Mouse (Mus musculus): ENCODE measurements at regions not wholly inside any gene's neighbourhood (a gene's known extent, or its start where the extent isn't known, plus 50 kb on each side); places are given as distances from the start of the nearest gene placed in this dataset.
"Not testable (repeated sequence)": the region's sequence is repeated elsewhere in the genome, so short reads cannot be mapped to it uniquely, and the experiment has no call there.

- DNase-seq (ENCODE audit: low spot score in 2 of 2) = no peak
These were observed 236.0 kb upstream of the Rorb start for GRCm38 (mm10) chr19:19347017-19347416.

GRCm38 (mm10) chr19:19344426-19344811, 233.4 kb upstream of the Rorb start:
- DNase-seq (ENCODE audit: low spot score in 2 of 2) = no peak

GRCm38 (mm10) chr19:19343702-19344425, 232.9 kb upstream of the Rorb start:
- peak in 1 of 2 experiments; percentile 31 for DNase-seq (ENCODE audit: low spot score in 2 of 2)

GRCm38 (mm10) chr19:19307142-19307541, 196.1 kb upstream of the Rorb start:
- DNase-seq (ENCODE audit: low spot score in 2 of 2) = not testable (repeated sequence)

- peak; percentile 5 to 6 for DNase-seq (ENCODE audit: low spot score in 2 of 2)
These were observed 195.6 kb upstream of the Rorb start for GRCm38 (mm10) chr19:19306476-19307131.

- DNase-seq (ENCODE audit: low spot score in 2 of 2) = not testable (repeated sequence)
These were observed 174.9 kb upstream of the Rorb start for GRCm38 (mm10) chr19:19285864-19286263.

- no peak for DNase-seq (ENCODE audit: low spot score in 2 of 2)
These were observed 136.0 kb upstream of the Rorb start for GRCm38 (mm10) chr19:19246837-19247560.

- DNase-seq (ENCODE audit: low spot score in 2 of 2) = no peak
These were observed 118.5 kb upstream of the Rorb start for GRCm38 (mm10) chr19:19229305-19229994.

GRCm38 (mm10) chr19:19220826-19221225, 109.8 kb upstream of the Rorb start:
- DNase-seq (ENCODE audit: low spot score in 2 of 2) = no peak

GRCm38 (mm10) chr19:19219352-19219751, 108.4 kb upstream of the Rorb start:
- no peak for DNase-seq (ENCODE audit: low spot score in 2 of 2)

GRCm38 (mm10) chr19:19218700-19219099, 107.7 kb upstream of the Rorb start:
- DNase-seq (ENCODE audit: low spot score in 2 of 2) = no peak

GRCm38 (mm10) chr19:19199534-19199933, 88.5 kb upstream of the Rorb start:
- DNase-seq (ENCODE audit: low spot score in 2 of 2) = no peak

GRCm38 (mm10) chr19:19198780-19199179, 87.8 kb upstream of the Rorb start:
- no peak for DNase-seq (ENCODE audit: low spot score in 2 of 2)

GRCm38 (mm10) chr19:19194728-19195127, 83.7 kb upstream of the Rorb start:
- no peak for DNase-seq (ENCODE audit: low spot score in 2 of 2)

GRCm38 (mm10) chr19:19194306-19194705, 83.3 kb upstream of the Rorb start:
- no peak for DNase-seq (ENCODE audit: low spot score in 2 of 2)

GRCm38 (mm10) chr19:19172767-19173166, 61.8 kb upstream of the Rorb start:
- DNase-seq (ENCODE audit: low spot score in 2 of 2) = no peak

GRCm38 (mm10) chr19:19170807-19171206, 59.8 kb upstream of the Rorb start:
- no peak for DNase-seq (ENCODE audit: low spot score in 2 of 2)

Measured in frontal cortex, postnatal 10 days (tissue).